Mouse (Mus musculus): ENCODE measurements around the gene Aurkb. TPM values are rescaled to one million over a fixed set of nuclear protein-coding genes. Genes with fewer than 3 reads are reported as not detected.

Gene Aurkb
- polyA plus RNA-seq, 1 experiment from 2014 or later: 92.5 TPM

GRCm38 (mm10) chr11:69072234-69072633 is 26.8 kb downstream of the Aurkb start:
- H3K36me3 ChIP-seq (ENCODE audit: control insufficient read depth, insufficient read depth, low read length): no peaks in the 10 kb centered on the region
- peak overlapping the region; percentile 66 for H3K4me2 ChIP-seq (ENCODE audit: low read depth, low read length)
- 0 out of 2 replicates have a peak, but pooled peaks cover 5% of the 10 kb centered on the region for H3K4me1 ChIP-seq (ENCODE audit: control insufficient read depth, insufficient read depth, low read length)
- H3K4me3 ChIP-seq (ENCODE audit: low read depth, low read length): peak overlapping the region; percentile 31
- WGBS: 88% methylated on average over 11 of the region's 11 CpGs
- ATAC-seq (ENCODE audit: low read depth) (no peak), DNase-seq (ENCODE audit: low spot score) (no peak)
- no peaks in the 10 kb centered on the region for H3K27me3 ChIP-seq (replicated peaks; ENCODE audit: control insufficient read depth, insufficient read depth, low read length)
- H3K9ac ChIP-seq (ENCODE audit: low read depth, low read length): peak overlapping the region; percentile 60
- peak overlapping the region; percentile 95 for H3K27ac ChIP-seq (replicated peaks; ENCODE audit: low read depth, low read length)
- H3K9me3 ChIP-seq (ENCODE audit: control insufficient read depth, low read length): no peaks in the 10 kb centered on the region

DNA sequence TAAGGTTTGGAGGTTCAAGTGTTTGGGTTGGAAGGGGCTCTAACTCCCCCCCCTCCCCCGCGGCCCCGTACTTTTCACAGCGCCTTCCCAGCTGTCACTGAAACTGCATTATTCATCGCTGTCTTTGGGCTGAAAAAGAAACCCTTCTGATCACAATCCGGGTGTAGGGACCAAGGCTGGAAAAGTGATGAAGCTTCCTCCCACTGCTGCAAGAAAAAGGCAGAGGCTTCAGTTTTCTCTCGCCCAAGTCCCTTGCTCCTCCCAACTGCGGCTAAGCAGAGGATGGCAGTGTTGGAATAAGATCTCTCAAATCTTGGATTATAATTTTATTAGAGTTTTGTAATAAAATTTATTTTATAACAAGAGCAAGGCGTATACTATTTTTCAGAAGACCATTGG is 27.2 kb downstream of the Aurkb start:
- 12% methylated on average over 9 of the region's 9 CpGs for WGBS
- Histone ChIP-seq H3K4me3 (ENCODE audit: low read depth, low read length) (peak overlapping the region; percentile 31), H3K27ac (replicated peaks; ENCODE audit: low read depth, low read length) (peak overlapping the region; percentile 95), H3K4me1 (ENCODE audit: control insufficient read depth, insufficient read depth, low read length) (0 out of 2 replicates have a peak, but pooled peaks cover 5% of the 10 kb centered on the region), H3K9ac (ENCODE audit: low read depth, low read length) (peak overlapping the region; percentile 60), H3K9me3 (ENCODE audit: control insufficient read depth, low read length) (no peaks in the 10 kb centered on the region), H3K36me3 (ENCODE audit: control insufficient read depth, insufficient read depth, low read length) (no peaks in the 10 kb centered on the region), H3K4me2 (ENCODE audit: low read depth, low read length) (peak overlapping the region; percentile 66), H3K27me3 (replicated peaks; ENCODE audit: control insufficient read depth, insufficient read depth, low read length) (no peaks in the 10 kb centered on the region)
- no peak for DNase-seq (ENCODE audit: low spot score)
- no peak for ATAC-seq (ENCODE audit: low read depth)

GRCm38 (mm10) chr11:69073065-69073888 is 27.8 kb downstream of the Aurkb start:
- Histone ChIP-seq H3K9ac (ENCODE audit: low read depth, low read length) (peak overlapping the region; percentile 60), H3K4me2 (ENCODE audit: low read depth, low read length) (peak overlapping the region; percentile 66), H3K36me3 (ENCODE audit: control insufficient read depth, insufficient read depth, low read length) (no peaks in the 10 kb centered on the region), H3K9me3 (ENCODE audit: control insufficient read depth, low read length) (no peaks in the 10 kb centered on the region), H3K4me1 (ENCODE audit: control insufficient read depth, insufficient read depth, low read length) (0 out of 2 replicates have a peak, but pooled peaks cover 5% of the 10 kb centered on the region), H3K4me3 (ENCODE audit: low read depth, low read length) (peak overlapping the region; percentile 31), H3K27me3 (replicated peaks; ENCODE audit: control insufficient read depth, insufficient read depth, low read length) (no peaks in the 10 kb centered on the region), H3K27ac (replicated peaks; ENCODE audit: low read depth, low read length) (peak overlapping the region; percentile 95)
- DNase-seq (ENCODE audit: low spot score): peak; percentile 96
- peak; percentile 74 for ATAC-seq (ENCODE audit: low read depth)
- 2% methylated on average over 14 of the region's 14 CpGs for WGBS

GRCm38 (mm10) chr11:69073951-69074775 is 28.7 kb downstream of the Aurkb start:
- H3K4me2 ChIP-seq (ENCODE audit: low read depth, low read length): no peak overlapping the region
- WGBS: 45% methylated on average over 6 of the region's 6 CpGs
- no peaks in the 10 kb centered on the region for H3K36me3 ChIP-seq (ENCODE audit: control insufficient read depth, insufficient read depth, low read length)
- H3K9me3 ChIP-seq (ENCODE audit: control insufficient read depth, low read length): no peaks in the 10 kb centered on the region
- H3K27ac ChIP-seq (replicated peaks; ENCODE audit: low read depth, low read length): peak overlapping the region; percentile 95
- no peak overlapping the region for H3K4me3 ChIP-seq (ENCODE audit: low read depth, low read length)
- DNase-seq (ENCODE audit: low spot score): peak; percentile 39
- H3K9ac ChIP-seq (ENCODE audit: low read depth, low read length): no peak overlapping the region; the same call in 1 of the 2 replicates
- 0 out of 2 replicates have a peak, but pooled peaks cover 5% of the 10 kb centered on the region for H3K4me1 ChIP-seq (ENCODE audit: control insufficient read depth, insufficient read depth, low read length)
- no peak for ATAC-seq (ENCODE audit: low read depth)
- H3K27me3 ChIP-seq (replicated peaks; ENCODE audit: control insufficient read depth, insufficient read depth, low read length): no peaks in the 10 kb centered on the region

- Histone ChIP-seq H3K27ac (replicated peaks; ENCODE audit: low read depth, low read length) (peak overlapping the region; percentile 5; the same call in 1 of the 2 replicates), H3K4me1 (ENCODE audit: control insufficient read depth, insufficient read depth, low read length) (0 out of 2 replicates have a peak, but pooled peaks cover 5% of the 10 kb centered on the region), H3K4me3 (ENCODE audit: low read depth, low read length) (no peak overlapping the region), H3K9ac (ENCODE audit: low read depth, low read length) (no peak overlapping the region), H3K4me2 (ENCODE audit: low read depth, low read length) (no peak overlapping the region), H3K36me3 (ENCODE audit: control insufficient read depth, insufficient read depth, low read length) (no peaks in the 10 kb centered on the region), H3K9me3 (ENCODE audit: control insufficient read depth, low read length) (no peaks in the 10 kb centered on the region), H3K27me3 (replicated peaks; ENCODE audit: control insufficient read depth, insufficient read depth, low read length) (no peaks in the 10 kb centered on the region)
- 53% methylated on average over 2 of the region's 2 CpGs for WGBS
- DNase-seq (ENCODE audit: low spot score) (no peak), ATAC-seq (ENCODE audit: low read depth) (no peak)
Observed at GRCm38 (mm10) chr11:69074776-69075069, 29.3 kb downstream of the Aurkb start.

DNA sequence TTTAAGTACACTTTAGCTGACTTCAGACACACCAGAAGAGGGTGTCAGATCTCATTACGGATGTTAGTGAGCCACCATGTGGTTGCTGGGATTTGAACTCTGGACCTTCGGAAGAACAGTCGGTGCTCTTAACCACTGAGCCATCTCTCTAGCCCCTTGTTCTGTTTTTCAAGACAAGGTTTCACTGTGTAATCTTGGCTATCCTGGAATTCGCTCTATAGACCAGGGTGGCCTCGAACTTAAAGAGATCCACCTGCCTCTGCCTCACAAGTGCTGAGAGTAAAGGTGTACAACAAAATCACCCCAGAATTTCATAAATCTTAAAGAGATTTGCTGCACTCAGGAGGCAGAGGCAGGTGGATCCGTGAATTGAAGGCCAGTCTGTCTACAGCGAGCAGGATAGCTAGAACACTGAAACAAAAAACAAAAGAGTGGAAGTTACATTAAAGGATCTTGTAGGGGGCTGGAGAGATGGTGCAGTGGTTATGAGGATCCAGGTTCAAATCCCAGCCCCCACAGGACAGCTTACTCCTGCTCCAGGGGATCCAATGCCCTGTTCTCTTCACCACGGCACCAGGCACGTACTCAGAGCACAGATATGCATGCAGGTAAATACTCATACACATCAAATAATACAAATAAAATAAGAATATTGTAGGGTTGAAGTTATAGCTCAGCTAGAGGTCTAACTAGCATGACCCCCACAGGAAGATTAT is 30.5 kb downstream of the Aurkb start:
- Histone ChIP-seq H3K4me3 (ENCODE audit: low read depth, low read length) (no peak overlapping the region), H3K27ac (replicated peaks; ENCODE audit: low read depth, low read length) (no peak overlapping the region), H3K4me2 (ENCODE audit: low read depth, low read length) (no peak overlapping the region), H3K36me3 (ENCODE audit: control insufficient read depth, insufficient read depth, low read length) (no peaks in the 10 kb centered on the region), H3K9ac (ENCODE audit: low read depth, low read length) (no peak overlapping the region), H3K27me3 (replicated peaks; ENCODE audit: control insufficient read depth, insufficient read depth, low read length) (no peaks in the 10 kb centered on the region), H3K4me1 (ENCODE audit: control insufficient read depth, insufficient read depth, low read length) (0 out of 2 replicates have a peak, but pooled peaks cover 5% of the 10 kb centered on the region), H3K9me3 (ENCODE audit: control insufficient read depth, low read length) (no peaks in the 10 kb centered on the region)
- DNase-seq (ENCODE audit: low spot score) (no peak), ATAC-seq (ENCODE audit: low read depth) (no peak)
- WGBS: 47% methylated on average over 8 of the region's 9 CpGs

DNA sequence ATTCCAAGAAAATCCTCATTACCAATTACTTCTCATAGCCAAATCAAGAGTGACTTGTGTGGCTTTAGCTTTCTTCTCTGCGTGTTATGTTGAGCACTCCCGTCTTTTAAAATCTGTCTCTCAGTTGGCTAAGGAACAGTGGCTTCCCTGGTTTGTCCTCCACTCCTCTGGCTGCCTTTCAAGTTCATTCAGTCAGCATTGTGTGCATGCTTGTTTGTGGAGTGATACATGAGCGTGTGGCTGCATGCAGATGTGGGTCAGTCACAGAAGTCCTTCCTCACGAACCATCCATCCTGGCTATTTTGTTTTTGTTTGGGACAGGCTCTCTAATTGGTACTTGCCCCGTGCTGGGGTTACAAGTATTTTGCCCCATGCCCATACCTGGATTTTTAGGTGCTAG is 31.1 kb downstream of the Aurkb start:
- no peak overlapping the region for H3K4me2 ChIP-seq (ENCODE audit: low read depth, low read length)
- no peaks in the 10 kb centered on the region for H3K9me3 ChIP-seq (ENCODE audit: control insufficient read depth, low read length)
- H3K4me3 ChIP-seq (ENCODE audit: low read depth, low read length): no peak overlapping the region
- ATAC-seq (ENCODE audit: low read depth) (no peak), DNase-seq (ENCODE audit: low spot score) (no peak)
- 65% methylated on average over 5 of the region's 5 CpGs for WGBS
- no peaks in the 10 kb centered on the region for H3K27me3 ChIP-seq (replicated peaks; ENCODE audit: control insufficient read depth, insufficient read depth, low read length)
- no peaks in the 10 kb centered on the region for H3K36me3 ChIP-seq (ENCODE audit: control insufficient read depth, insufficient read depth, low read length)
- 0 out of 2 replicates have a peak, but pooled peaks cover 5% of the 10 kb centered on the region for H3K4me1 ChIP-seq (ENCODE audit: control insufficient read depth, insufficient read depth, low read length)
- H3K27ac ChIP-seq (replicated peaks; ENCODE audit: low read depth, low read length): no peak overlapping the region
- H3K9ac ChIP-seq (ENCODE audit: low read depth, low read length): no peak overlapping the region

DNA sequence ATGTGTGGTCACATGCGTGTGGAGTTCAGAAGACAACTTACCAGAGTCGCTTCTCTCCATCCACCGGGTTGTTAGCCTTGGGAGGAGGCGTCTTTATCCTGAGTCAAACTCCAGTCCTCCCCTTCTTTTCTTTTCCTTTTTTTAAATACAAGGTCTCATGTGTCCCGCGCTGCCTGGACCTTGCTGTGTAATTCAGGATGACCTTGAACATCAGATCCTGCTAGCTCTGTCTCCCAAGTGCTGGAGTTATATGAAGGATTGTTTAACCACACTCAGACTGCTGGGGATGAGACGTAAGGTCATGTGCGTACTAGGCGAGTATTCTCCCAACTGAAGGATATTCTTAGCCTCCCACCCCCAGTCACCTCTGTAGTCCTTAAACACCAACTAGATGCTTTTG is 31.9 kb downstream of the Aurkb start:
- H3K4me3 ChIP-seq (ENCODE audit: low read depth, low read length): no peak overlapping the region
- H3K27me3 ChIP-seq (replicated peaks; ENCODE audit: control insufficient read depth, insufficient read depth, low read length): no peaks in the 10 kb centered on the region
- no peak for DNase-seq (ENCODE audit: low spot score)
- no peak overlapping the region for H3K27ac ChIP-seq (replicated peaks; ENCODE audit: low read depth, low read length)
- H3K9ac ChIP-seq (ENCODE audit: low read depth, low read length): no peak overlapping the region
- H3K4me1 ChIP-seq (ENCODE audit: control insufficient read depth, insufficient read depth, low read length): 0 out of 2 replicates have a peak, but pooled peaks cover 1% of the 10 kb centered on the region
- H3K36me3 ChIP-seq (ENCODE audit: control insufficient read depth, insufficient read depth, low read length): no peaks in the 10 kb centered on the region
- no peak overlapping the region for H3K4me2 ChIP-seq (ENCODE audit: low read depth, low read length)
- ATAC-seq (ENCODE audit: low read depth): no peak
- no peaks in the 10 kb centered on the region for H3K9me3 ChIP-seq (ENCODE audit: control insufficient read depth, low read length)
- 86% methylated on average over 9 of the region's 9 CpGs for WGBS

All from embryonic facial prominence, embryonic 14.5 days (tissue).